Mouse (Mus musculus) heart, embryonic 13.5 days (tissue): Measurements from ENCODE around the gene Gm5724. TPM values are rescaled to one million over a fixed set of nuclear protein-coding genes. Genes with fewer than 3 reads are reported as not detected.

Experiments used
- ATAC-seq: fragments of 200-750 bp; cut with Nextera tagmentation; 2 replicates; pipeline ENCODE4 v1.8.0; 2017; ENCODE audit warnings: moderate TSS enrichment; ENCODE audit not compliant: insufficient number of reproducible peaks, low FRiP score, low TSS enrichment; ENCODE audit errors: extremely low read depth
- H3K27ac ChIP-seq: fragments of 300-500 bp; sonication (generic); replicated peaks from 2 replicates; pipeline ENCODE4 v1.5.1; 2015; ENCODE audit warnings: moderate library complexity, mild to moderate bottlenecking, inconsistent platforms
- H3K27me3 ChIP-seq: fragments of 300-500 bp; sonication (generic); replicated peaks from 2 replicates; pipeline ENCODE4 v1.6.1; 2015; ENCODE audit warnings: mild to moderate bottlenecking, inconsistent platforms
- H3K36me3 ChIP-seq: fragments of 300-500 bp; sonication (generic); 2 replicates; pipeline ENCODE4 v1.6.1; 2015; ENCODE audit warnings: mild to moderate bottlenecking, inconsistent platforms
- H3K4me1 ChIP-seq: fragments of 300-500 bp; sonication (generic); 2 replicates; pipeline ENCODE4 v1.6.1; 2015; ENCODE audit warnings: inconsistent platforms
- H3K4me2 ChIP-seq: fragments of 300-500 bp; sonication (generic); 2 replicates; pipeline ENCODE4 v1.6.1; 2015; ENCODE audit warnings: inconsistent platforms, mild to moderate bottlenecking, moderate library complexity
- H3K4me3 ChIP-seq: fragments of 300-500 bp; sonication (generic); 2 replicates; pipeline ENCODE4 v1.5.1; 2015; ENCODE audit warnings: moderate library complexity, mild to moderate bottlenecking, inconsistent platforms
- H3K9ac ChIP-seq: fragments of 300-500 bp; sonication (generic); 2 replicates; pipeline ENCODE4 v1.6.1; 2015; ENCODE audit warnings: inconsistent platforms, mild to moderate bottlenecking, moderate library complexity
- H3K9me3 ChIP-seq: fragments of 300-500 bp; sonication (generic); 2 replicates; pipeline ENCODE4 v1.6.1; 2016; ENCODE audit warnings: inconsistent platforms
- WGBS: fragments of 180-500 bp; shearing (Covaris S2); methylation state at CpG from one replicate; pipeline ENCODE4 v1.1.7; 2015; ENCODE audit warnings: mixed read lengths; 5-methylcytosine and 5-hydroxymethylcytosine counted together
- polyA plus RNA-seq: library from polyadenylated mRNA; unstranded; fragments of >200 nt; fragmentation: Nextera tagmentation; extraction: Ambion mirVana; gene quantifications from 2 replicates; pipeline ENCODE4 v1.2.1, GENCODE M21; 2015

Gene Gm5724
- polyA plus RNA-seq = not detected in 2 replicates

DNA sequence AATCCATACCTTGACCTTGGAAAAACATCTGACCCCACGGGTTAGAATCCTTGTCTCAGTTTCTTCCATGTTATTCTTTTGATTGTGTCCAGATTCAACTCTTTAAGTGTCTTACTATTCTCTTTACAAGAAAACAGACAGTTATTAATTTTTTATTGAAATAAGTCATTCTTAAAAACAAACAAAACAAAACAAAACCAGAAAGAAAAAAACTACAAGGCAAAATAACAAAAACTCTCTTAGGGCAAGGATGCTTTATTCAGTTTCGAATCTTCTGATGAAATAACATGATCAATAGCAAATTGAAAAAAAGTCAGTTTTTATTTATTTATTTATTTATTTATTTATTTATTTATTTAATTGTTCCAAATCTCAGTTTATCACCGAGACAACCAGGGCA, at the start of gene Gm5724:
Gene Gm5724, minus strand, starts transcription at position 101 of the 400 bp plus-strand sequence.
- Histone ChIP-seq H3K4me3 (no peak within 1 kb of the TSS), H3K9ac (no peak within 1 kb of the TSS), H3K4me1 (no peaks in the 10 kb centered on the region), H3K4me2 (no peak within 1 kb of the TSS), H3K9me3 (no peaks in the 10 kb centered on the region), H3K36me3 (no peaks in the 10 kb centered on the region), H3K27me3 (no peaks in the 10 kb centered on the region), H3K27ac (no peak within 1 kb of the TSS)
- 69% methylated on average over 3 of the region's 3 CpGs for WGBS
- ATAC-seq = no peak

GRCm38 (mm10) chr6:141797837-141798236, 24.2 kb upstream of the Gm5724 start:
- no peak for ATAC-seq
- H3K27ac ChIP-seq = no peak overlapping the region
- H3K9ac ChIP-seq = no peak overlapping the region
- WGBS = 21% methylated on average over 1 of the region's 1 CpGs
- no peak overlapping the region for H3K4me3 ChIP-seq
- H3K27me3 ChIP-seq = no peaks in the 10 kb centered on the region
- no peaks in the 10 kb centered on the region for H3K9me3 ChIP-seq
- no peaks in the 10 kb centered on the region for H3K36me3 ChIP-seq
- no peaks in the 10 kb centered on the region for H3K4me1 ChIP-seq
- no peak overlapping the region for H3K4me2 ChIP-seq

GRCm38 (mm10) chr6:141774476-141774875, 866 bp upstream of the Gm5724 start:
- Histone ChIP-seq H3K27ac (no peak overlapping the region), H3K27me3 (no peaks in the 10 kb centered on the region), H3K4me3 (no peak overlapping the region), H3K9me3 (no peaks in the 10 kb centered on the region), H3K36me3 (no peaks in the 10 kb centered on the region), H3K9ac (no peak overlapping the region), H3K4me2 (no peak overlapping the region), H3K4me1 (no peaks in the 10 kb centered on the region)
- no peak for ATAC-seq
- WGBS = 68% methylated on average over 2 of the region's 2 CpGs

- no peaks in the 10 kb centered on the region for H3K36me3 ChIP-seq
- H3K27me3 ChIP-seq = no peaks in the 10 kb centered on the region
- H3K27ac ChIP-seq = no peak overlapping the region
- no peaks in the 10 kb centered on the region for H3K9me3 ChIP-seq
- no peak overlapping the region for H3K4me2 ChIP-seq
- ATAC-seq = no peak
- no peak overlapping the region for H3K4me3 ChIP-seq
- H3K4me1 ChIP-seq = peaks cover 10% of the 10 kb centered on the region
- H3K9ac ChIP-seq = no peak overlapping the region
Measured at GRCm38 (mm10) chr6:141691246-141691645, 82.4 kb downstream of the Gm5724 start.

DNA sequence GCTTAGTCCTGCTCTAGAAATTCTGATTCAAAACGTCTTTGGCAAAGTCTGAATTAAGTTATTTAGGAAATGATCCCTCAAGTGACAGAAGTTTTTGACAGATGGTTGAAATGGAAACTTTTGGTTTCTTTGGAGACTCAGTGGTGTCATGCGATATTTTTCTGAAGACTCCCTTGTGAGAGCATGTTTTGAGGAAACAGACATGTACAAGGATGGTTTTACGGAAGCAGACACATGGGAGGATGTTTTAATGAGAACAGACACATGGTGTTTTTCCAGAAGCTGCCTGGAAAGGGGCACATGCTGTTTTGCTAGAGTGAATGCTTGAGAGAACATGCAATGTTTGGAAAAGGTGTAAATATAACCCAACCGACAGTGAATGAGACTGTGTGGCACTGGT, 86.6 kb downstream of the Gm5724 start:
- H3K4me2 ChIP-seq = no peak overlapping the region
- no peaks in the 10 kb centered on the region for H3K36me3 ChIP-seq
- no peaks in the 10 kb centered on the region for H3K9me3 ChIP-seq
- H3K4me3 ChIP-seq = no peak overlapping the region
- H3K9ac ChIP-seq = no peak overlapping the region
- 50% methylated on average over 4 of the region's 4 CpGs for WGBS
- ATAC-seq = no peak
- H3K27me3 ChIP-seq = no peaks in the 10 kb centered on the region
- H3K27ac ChIP-seq = no peak overlapping the region
- peaks cover 10% of the 10 kb centered on the region for H3K4me1 ChIP-seq

Other genes with a start within 250 kb of the Gm5724 start
- gene Slco1c1, start 249.4 kb downstream of the Gm5724 start, polyA plus RNA-seq = 0.11 and 0.19 TPM in 2 replicates
- not detected in 2 replicates for gene Slco1b2, start 144.3 kb downstream of the Gm5724 start, polyA plus RNA-seq
- not detected in 2 replicates for gene Slco1a4, start 82.4 kb upstream of the Gm5724 start, polyA plus RNA-seq
- not detected in 2 replicates for gene Slco1a1, start 173.2 kb upstream of the Gm5724 start, polyA plus RNA-seq
- not detected in 2 replicates for gene Gm6614, start 237.6 kb upstream of the Gm5724 start, polyA plus RNA-seq